Mouse (Mus musculus) embryo, embryonic 10.5 days (tissue): ENCODE measurements at regions not wholly inside any gene's neighbourhood (a gene's known extent, or its start where the extent isn't known, plus 50 kb on each side); places are given as distances from the start of the nearest gene placed in this dataset.
A peak's percentile ranks its signal among the peaks of the same experiment; 100 is the strongest.
"Not testable (repeated sequence)": the region's sequence is repeated elsewhere in the genome, so short reads cannot be mapped to it uniquely, and the experiment has no call there.

Experiments
- DNase-seq: peaks from one replicate; pipeline ENCODE4 v3.0.0-alpha.2; 2015; ENCODE audit warnings: low spot score

GRCm38 (mm10) chr6:31810602-31811512, 239.2 kb upstream of the 1700012A03Rik start:
- no peak for DNase-seq

GRCm38 (mm10) chr6:31804468-31804867, 240.7 kb upstream of the Podxl start:
- DNase-seq, result not testable (repeated sequence)

GRCm38 (mm10) chr6:31803222-31803621, 239.4 kb upstream of the Podxl start:
- not testable (repeated sequence) for DNase-seq

GRCm38 (mm10) chr6:31791547-31791946, 227.8 kb upstream of the Podxl start:
- DNase-seq, result no peak

- no peak for DNase-seq
Measured at GRCm38 (mm10) chr6:31790906-31791305, 227.1 kb upstream of the Podxl start.

GRCm38 (mm10) chr6:31776841-31777240, 213.1 kb upstream of the Podxl start:
- DNase-seq, result no peak

GRCm38 (mm10) chr6:31771916-31772315, 208.1 kb upstream of the Podxl start:
- no peak for DNase-seq

- no peak for DNase-seq
Measured at GRCm38 (mm10) chr6:31745589-31745988, 181.8 kb upstream of the Podxl start.

- no peak for DNase-seq
Measured at GRCm38 (mm10) chr6:31731391-31731790, 167.6 kb upstream of the Podxl start.

GRCm38 (mm10) chr6:31719614-31720013, 155.8 kb upstream of the Podxl start:
- DNase-seq, result no peak

GRCm38 (mm10) chr6:31718843-31719242, 155.1 kb upstream of the Podxl start:
- DNase-seq, result peak; percentile 2

GRCm38 (mm10) chr6:31717531-31717930, 153.8 kb upstream of the Podxl start:
- peak; percentile 79 for DNase-seq

GRCm38 (mm10) chr6:31707256-31707655, 143.5 kb upstream of the Podxl start:
- no peak for DNase-seq

- DNase-seq, result no peak
Measured at GRCm38 (mm10) chr6:31704191-31704590, 140.4 kb upstream of the Podxl start.

GRCm38 (mm10) chr6:31702931-31703330, 139.2 kb upstream of the Podxl start:
- DNase-seq, result no peak

GRCm38 (mm10) chr6:31695885-31696284, 132.1 kb upstream of the Podxl start:
- no peak for DNase-seq

GRCm38 (mm10) chr6:31693047-31693446, 129.3 kb upstream of the Podxl start:
- no peak for DNase-seq

GRCm38 (mm10) chr6:31692024-31692423, 128.2 kb upstream of the Podxl start:
- no peak for DNase-seq

GRCm38 (mm10) chr6:31680101-31680500, 116.3 kb upstream of the Podxl start:
- DNase-seq, result no peak

GRCm38 (mm10) chr6:31665671-31666486, 102.1 kb upstream of the Podxl start:
- peak; percentile 54 for DNase-seq

GRCm38 (mm10) chr6:31664495-31664894, 100.7 kb upstream of the Podxl start:
- peak; percentile 89 for DNase-seq

GRCm38 (mm10) chr6:31660778-31661177, 97.0 kb upstream of the Podxl start:
- DNase-seq, result peak; percentile 88

GRCm38 (mm10) chr6:31659901-31660300, 96.1 kb upstream of the Podxl start:
- DNase-seq, result no peak
